Mouse (Mus musculus) lung, embryonic 16.5 days (tissue): ENCODE results near the gene Zfp672. TPM values are rescaled to one million over a fixed set of nuclear protein-coding genes. Genes with fewer than 3 reads are reported as not detected.

Experiments
- ATAC-seq: fragments of 200-750 bp; cut with Nextera tagmentation; 2 replicates; pipeline ENCODE4 v1.8.0; 2017; ENCODE audit warnings: low read depth, mild to moderate bottlenecking, moderate library complexity
- H3K27ac ChIP-seq: fragments of 300-500 bp; sonication (generic); 2 replicates; pipeline ENCODE4 v1.5.1; 2014; ENCODE audit warnings: mild to moderate bottlenecking, control low read depth, low read length
- H3K27me3 ChIP-seq: fragments of 300-500 bp; sonication (generic); 2 replicates; pipeline ENCODE4 v1.6.1; 2014; ENCODE audit warnings: low read depth, low read length, mixed read lengths; ENCODE audit not compliant: control insufficient read depth, insufficient read depth
- H3K36me3 ChIP-seq: fragments of 300-500 bp; sonication (generic); 2 replicates; pipeline ENCODE4 v1.6.1; 2014; ENCODE audit warnings: low read length; ENCODE audit not compliant: control insufficient read depth, insufficient read depth
- H3K4me1 ChIP-seq: fragments of 300-500 bp; sonication (generic); replicated peaks from 2 replicates; pipeline ENCODE4 v1.6.1; 2014; ENCODE audit warnings: low read length, mixed read lengths; ENCODE audit not compliant: control insufficient read depth, insufficient read depth
- H3K4me2 ChIP-seq: fragments of 300-500 bp; sonication (generic); 2 replicates; pipeline ENCODE4 v1.6.1; 2014; ENCODE audit warnings: low read depth, low read length, control low read depth
- H3K4me3 ChIP-seq: fragments of 300-500 bp; sonication (generic); 2 replicates; pipeline ENCODE4 v1.5.1; 2014; ENCODE audit warnings: mild to moderate bottlenecking, low read length, control low read depth
- H3K9ac ChIP-seq: fragments of 300-500 bp; sonication (generic); 2 replicates; pipeline ENCODE4 v1.6.1; 2014; ENCODE audit warnings: low read length, control low read depth
- H3K9me3 ChIP-seq: fragments of 300-500 bp; sonication (generic); 2 replicates; pipeline ENCODE4 v1.6.1; 2016; ENCODE audit warnings: low read length; ENCODE audit not compliant: control insufficient read depth
- WGBS: fragments of 180-500 bp; shearing (Covaris S2); extraction: QIAGEN DNeasy Blood & Tissue Kit; methylation state at CpG from one replicate; pipeline ENCODE4 v1.1.7; 2014; 5-methylcytosine and 5-hydroxymethylcytosine counted together
- polyA plus RNA-seq: library from polyadenylated mRNA; unstranded; fragments of >200 nt; fragmentation: Nextera tagmentation; extraction: Ambion mirVana; gene quantifications from 2 replicates; pipeline ENCODE4 v1.2.1, GENCODE M21; 2015

Gene Zfp672
- polyA plus RNA-seq, 1 experiment from 2014 or later, result 35.4 TPM

DNA sequence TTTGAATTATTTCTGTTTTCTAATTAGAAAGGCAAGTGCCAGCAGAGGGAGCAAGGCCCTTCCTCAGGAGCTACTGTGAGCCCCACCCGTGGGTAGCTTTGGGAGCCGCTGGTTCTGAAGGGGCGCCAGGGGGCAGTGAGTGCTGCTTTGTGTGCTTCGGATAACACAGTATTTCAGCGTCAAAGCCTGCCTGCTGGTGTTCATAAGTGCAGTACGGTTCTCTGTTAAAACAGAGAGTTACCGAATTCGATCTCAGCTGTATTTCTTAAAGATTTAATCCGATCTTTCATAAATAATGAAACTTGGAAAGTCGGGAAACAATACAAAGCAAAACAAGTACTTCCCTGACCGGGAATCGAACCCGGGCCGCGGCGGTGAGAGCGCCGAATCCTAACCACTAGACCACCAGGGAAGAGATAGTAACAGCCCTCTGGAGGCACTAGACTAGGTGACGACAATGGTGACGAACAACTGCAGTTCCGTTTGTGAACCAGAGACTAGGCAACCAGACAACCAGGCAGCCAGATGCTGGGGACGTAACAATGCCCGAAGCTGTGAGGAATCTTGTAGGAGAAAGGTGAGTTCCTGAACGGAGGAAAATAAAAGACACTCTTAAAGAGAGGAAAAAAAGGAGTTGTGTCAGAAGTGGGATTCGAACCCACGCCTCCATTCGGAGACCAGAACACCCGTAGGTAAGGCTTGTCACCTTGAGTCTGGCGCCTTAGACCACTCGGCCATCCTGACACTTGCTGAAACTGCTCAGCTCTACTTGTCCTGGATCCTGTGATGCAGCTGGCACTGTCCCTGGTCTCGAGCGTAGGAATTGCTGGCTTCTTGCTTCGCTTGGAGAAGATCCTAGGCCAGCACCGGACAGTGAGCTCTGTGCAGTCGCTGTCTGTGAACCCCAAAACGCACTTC is 28.0 kb downstream of the Zfp672 start:
- H3K4me1 ChIP-seq, result peaks cover 4% of the 10 kb centered on the region
- peak overlapping the region; percentile 74 for H3K9ac ChIP-seq
- H3K4me3 ChIP-seq, result peak overlapping the region; percentile 74
- H3K36me3 ChIP-seq, result no peaks in the 10 kb centered on the region
- no peaks in the 10 kb centered on the region for H3K27me3 ChIP-seq
- under 1% methylated on average over 36 of the region's 36 CpGs for WGBS
- H3K27ac ChIP-seq, result peak overlapping the region; percentile 93
- peak; percentile 93 for ATAC-seq
- peak overlapping the region; percentile 67 for H3K4me2 ChIP-seq
- no peaks in the 10 kb centered on the region for H3K9me3 ChIP-seq

DNA sequence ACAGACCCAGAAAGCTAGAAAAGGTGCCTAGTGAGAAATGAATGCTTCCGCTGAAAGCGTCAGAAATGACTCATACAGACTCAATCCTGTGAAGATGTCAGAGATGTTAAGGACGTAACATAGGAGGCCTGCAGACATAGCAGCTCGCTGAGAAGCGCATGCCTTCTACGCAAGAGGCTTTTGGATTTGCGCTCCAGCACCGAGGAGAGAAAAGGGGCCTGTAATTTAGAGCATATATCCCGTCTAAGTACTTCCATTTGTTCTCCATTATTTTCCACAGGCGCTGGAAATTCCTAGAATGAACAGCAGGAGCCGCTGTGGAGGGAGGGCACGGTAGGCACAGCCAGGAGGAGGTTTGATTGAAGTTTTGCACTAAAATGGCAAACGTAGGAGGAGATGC is 29.1 kb downstream of the Zfp672 start:
- Histone ChIP-seq H3K9ac (no peak overlapping the region), H3K9me3 (no peaks in the 10 kb centered on the region), H3K4me1 (peaks cover 4% of the 10 kb centered on the region), H3K36me3 (no peaks in the 10 kb centered on the region), H3K4me2 (peak overlapping the region; percentile 67), H3K4me3 (peak overlapping the region; percentile 74), H3K27me3 (no peaks in the 10 kb centered on the region), H3K27ac (no peak overlapping the region)
- WGBS, result 11% methylated on average over 13 of the region's 13 CpGs
- ATAC-seq, result no peak

DNA sequence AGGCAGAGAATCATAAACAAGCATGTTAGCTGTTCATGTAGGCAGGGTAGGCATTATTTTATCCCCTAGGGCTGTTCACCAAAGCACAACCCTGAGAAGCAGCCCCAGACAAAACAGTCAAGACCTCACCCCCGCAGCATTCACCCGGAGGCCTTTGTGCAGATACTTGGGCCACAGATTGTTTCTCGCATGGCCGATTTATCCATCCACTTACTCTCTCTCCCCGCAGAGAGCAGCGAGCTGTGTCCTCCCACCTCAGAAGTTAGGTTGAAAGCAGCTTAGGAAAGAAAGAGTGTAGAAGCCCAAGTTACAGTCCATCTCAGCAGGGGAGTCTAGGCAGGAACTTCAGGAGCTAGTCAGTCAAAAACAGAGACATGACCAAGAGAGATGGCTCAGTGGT is 32.7 kb downstream of the Zfp672 start:
- no peak overlapping the region for H3K4me3 ChIP-seq
- no peaks in the 10 kb centered on the region for H3K27me3 ChIP-seq
- no peak overlapping the region for H3K27ac ChIP-seq
- 84% methylated on average over 6 of the region's 6 CpGs for WGBS
- H3K9ac ChIP-seq, result no peak overlapping the region
- no peaks in the 10 kb centered on the region for H3K9me3 ChIP-seq
- H3K36me3 ChIP-seq, result no peaks in the 10 kb centered on the region
- no peak overlapping the region for H3K4me2 ChIP-seq
- no peak for ATAC-seq
- H3K4me1 ChIP-seq, result no peaks in the 10 kb centered on the region

DNA sequence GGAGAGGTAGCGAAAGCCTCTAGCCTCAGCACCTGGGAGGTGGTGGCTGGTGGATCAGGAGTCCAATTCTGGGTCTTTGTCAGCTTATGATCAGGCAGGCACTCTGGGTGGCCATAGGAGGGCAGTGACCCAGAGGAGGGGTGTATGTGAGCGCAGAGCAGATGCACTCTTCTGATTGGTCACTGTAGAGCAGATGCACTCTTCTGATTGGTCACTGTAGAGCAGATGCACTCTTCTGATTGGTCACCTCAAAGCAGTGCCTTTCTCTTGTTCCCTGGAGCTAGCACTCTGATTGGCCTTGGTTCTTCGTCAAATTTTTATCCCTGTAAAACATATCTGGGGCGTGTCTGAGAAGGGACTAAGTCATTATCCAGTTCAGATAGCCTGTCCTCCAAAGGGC is 37.3 kb downstream of the Zfp672 start:
- no peak overlapping the region for H3K9ac ChIP-seq
- no peaks in the 10 kb centered on the region for H3K9me3 ChIP-seq
- no peak overlapping the region for H3K4me3 ChIP-seq
- no peak overlapping the region for H3K27ac ChIP-seq
- H3K4me2 ChIP-seq, result no peak overlapping the region
- no peak for ATAC-seq
- H3K4me1 ChIP-seq, result no peaks in the 10 kb centered on the region
- no peaks in the 10 kb centered on the region for H3K36me3 ChIP-seq
- no peaks in the 10 kb centered on the region for H3K27me3 ChIP-seq
- 44% methylated on average over 4 of the region's 4 CpGs for WGBS

DNA sequence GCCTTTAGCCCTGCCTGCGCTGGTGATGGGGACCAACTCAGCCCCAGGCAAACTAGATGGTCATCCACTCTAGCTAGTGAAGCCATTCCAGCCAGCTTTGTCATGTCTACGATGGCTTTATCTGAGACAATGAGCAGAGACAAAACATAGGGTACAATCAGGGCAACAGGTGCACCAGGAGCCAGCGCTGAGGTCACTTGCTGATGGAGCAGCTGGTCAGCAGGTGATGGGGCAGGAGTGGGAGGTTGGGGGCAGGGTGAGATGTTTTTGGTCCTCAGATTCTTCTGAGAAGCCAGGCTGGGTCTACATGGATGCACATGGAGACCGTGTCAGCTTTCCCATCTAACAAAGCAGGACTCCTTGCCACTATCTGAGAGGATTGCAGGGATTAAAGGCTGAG is 39.3 kb downstream of the Zfp672 start:
- Histone ChIP-seq H3K27me3 (no peaks in the 10 kb centered on the region), H3K27ac (no peak overlapping the region), H3K4me3 (no peak overlapping the region), H3K36me3 (no peaks in the 10 kb centered on the region), H3K4me2 (no peak overlapping the region), H3K9me3 (no peaks in the 10 kb centered on the region), H3K9ac (no peak overlapping the region), H3K4me1 (no peaks in the 10 kb centered on the region)
- WGBS, result 78% methylated on average over 4 of the region's 4 CpGs
- ATAC-seq, result no peak

DNA sequence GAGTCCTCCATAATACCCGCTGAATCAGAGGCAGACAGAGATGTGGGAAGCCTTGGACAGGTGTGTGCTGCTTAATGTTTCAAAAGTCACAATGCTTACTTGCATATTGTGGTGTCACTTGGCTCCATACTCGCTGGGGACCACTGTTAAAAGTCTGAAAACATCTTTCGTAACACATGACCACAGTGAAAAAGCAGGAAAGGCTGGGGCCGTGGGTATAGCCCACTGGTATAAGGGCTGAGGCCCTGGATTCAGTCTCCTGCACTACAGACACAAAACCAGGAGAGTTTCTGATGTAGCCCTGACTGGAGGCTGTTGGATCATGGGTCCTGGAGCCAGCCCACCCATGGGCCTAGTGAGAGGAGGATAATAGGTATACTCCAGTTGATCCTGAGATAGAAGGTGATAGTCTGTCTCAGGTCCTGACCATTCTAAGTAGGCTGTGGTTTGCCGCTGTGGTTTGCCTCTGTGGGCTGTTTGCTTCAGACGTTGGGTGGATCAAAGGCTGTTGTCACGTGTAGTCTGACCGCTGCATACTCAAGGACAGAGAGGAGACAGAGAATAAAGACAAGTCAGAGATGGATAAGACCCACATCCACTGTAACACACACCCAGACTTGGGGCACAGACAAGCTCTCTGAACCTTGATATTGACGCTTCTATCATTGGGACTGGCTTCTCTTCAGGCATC is 40.0 kb downstream of the Zfp672 start:
- no peak overlapping the region for H3K27ac ChIP-seq
- H3K27me3 ChIP-seq, result no peaks in the 10 kb centered on the region
- H3K36me3 ChIP-seq, result no peaks in the 10 kb centered on the region
- H3K4me2 ChIP-seq, result no peak overlapping the region
- no peaks in the 10 kb centered on the region for H3K9me3 ChIP-seq
- H3K9ac ChIP-seq, result no peak overlapping the region
- H3K4me3 ChIP-seq, result no peak overlapping the region
- no peaks in the 10 kb centered on the region for H3K4me1 ChIP-seq
- no peak for ATAC-seq
- WGBS, result 62% methylated on average over 9 of the region's 9 CpGs

DNA sequence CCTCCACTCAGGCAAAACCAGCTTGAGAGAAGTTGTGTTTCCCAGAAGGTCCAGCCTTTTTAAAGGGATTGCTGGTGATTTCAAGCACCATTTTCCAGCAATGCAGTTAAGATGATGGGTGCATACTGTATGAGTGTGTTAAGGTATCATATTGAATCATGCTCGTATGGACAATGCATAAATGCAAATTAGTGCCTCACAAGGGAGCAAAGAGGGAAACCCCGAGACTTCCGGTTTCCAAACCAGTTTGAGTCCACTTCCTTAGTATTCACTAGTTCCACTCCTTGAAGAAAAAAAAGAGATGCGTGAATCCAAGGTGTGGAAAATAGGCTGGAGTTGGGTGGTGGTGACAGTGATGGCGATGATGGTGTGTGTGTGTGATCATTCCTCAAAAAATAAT is 47.6 kb downstream of the Zfp672 start:
- no peaks in the 10 kb centered on the region for H3K4me1 ChIP-seq
- H3K4me3 ChIP-seq, result no peak overlapping the region
- H3K27ac ChIP-seq, result no peak overlapping the region
- no peak overlapping the region for H3K4me2 ChIP-seq
- H3K9ac ChIP-seq, result no peak overlapping the region
- no peak for ATAC-seq
- H3K27me3 ChIP-seq, result no peaks in the 10 kb centered on the region
- 80% methylated on average over 5 of the region's 5 CpGs for WGBS
- no peaks in the 10 kb centered on the region for H3K9me3 ChIP-seq
- H3K36me3 ChIP-seq, result no peaks in the 10 kb centered on the region

DNA sequence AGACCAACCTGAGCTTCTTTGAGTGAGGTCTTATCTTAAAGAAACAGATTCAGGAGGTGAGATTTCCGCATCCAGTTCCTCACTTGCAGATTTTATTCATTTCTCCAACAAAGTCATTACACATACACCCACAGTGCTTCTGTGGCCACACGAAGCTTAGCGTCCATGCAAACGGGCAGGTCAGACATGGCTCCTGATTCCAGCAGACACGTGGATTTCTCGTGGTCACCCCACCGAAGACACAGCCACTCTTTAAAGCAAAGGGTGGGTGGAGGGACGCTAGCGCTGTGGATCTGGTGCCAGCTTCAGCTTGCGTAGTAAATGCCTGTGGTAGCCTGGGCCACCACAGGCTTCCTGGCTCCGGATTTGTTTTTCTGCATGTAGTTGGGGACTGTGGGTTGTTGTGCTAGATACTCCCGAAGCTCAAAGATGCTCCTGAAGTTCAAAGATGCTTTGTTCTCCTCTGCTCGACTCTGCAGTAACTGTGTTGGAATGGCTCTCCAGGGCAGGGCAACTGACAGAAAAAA is 48.1 kb downstream of the Zfp672 start:
- WGBS, result 76% methylated on average over 13 of the region's 13 CpGs
- Histone ChIP-seq H3K4me1 (no peaks in the 10 kb centered on the region), H3K27ac (no peak overlapping the region), H3K27me3 (no peaks in the 10 kb centered on the region), H3K4me3 (no peak overlapping the region), H3K9me3 (no peaks in the 10 kb centered on the region), H3K9ac (no peak overlapping the region), H3K4me2 (no peak overlapping the region), H3K36me3 (no peaks in the 10 kb centered on the region)
- ATAC-seq, result no peak

DNA sequence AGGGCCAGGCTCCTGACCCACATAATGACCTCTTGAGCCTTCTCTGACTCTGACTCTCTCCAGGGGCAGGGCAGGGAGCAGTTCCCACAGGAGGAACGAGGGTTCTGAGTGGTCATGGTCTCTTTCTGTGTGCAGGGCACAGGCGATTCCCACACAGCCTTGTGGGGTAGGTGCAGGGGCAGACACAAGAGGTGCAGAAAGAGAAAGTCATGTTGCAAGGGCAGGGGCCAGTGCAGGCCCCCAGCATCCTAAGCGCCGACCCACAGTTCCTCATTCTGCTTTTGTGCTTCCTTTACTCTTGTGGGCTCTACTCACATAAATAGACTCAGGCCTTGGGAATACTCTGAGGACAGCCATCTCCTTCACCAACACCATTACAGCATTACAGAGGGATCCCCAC is 54.4 kb downstream of the Zfp672 start:
- no peak overlapping the region for H3K4me3 ChIP-seq
- H3K9me3 ChIP-seq, result no peaks in the 10 kb centered on the region
- no peak for ATAC-seq
- no peak overlapping the region for H3K4me2 ChIP-seq
- no peak overlapping the region for H3K27ac ChIP-seq
- H3K27me3 ChIP-seq, result no peaks in the 10 kb centered on the region
- H3K9ac ChIP-seq, result no peak overlapping the region
- no peaks in the 10 kb centered on the region for H3K4me1 ChIP-seq
- WGBS, result 68% methylated on average over 4 of the region's 4 CpGs
- H3K36me3 ChIP-seq, result no peaks in the 10 kb centered on the region
